Mouse (Mus musculus): ENCODE results near the gene Vsig4.
"Not testable (repeated sequence)": the region's sequence is repeated elsewhere in the genome, so short reads cannot be mapped to it uniquely, and the experiment has no call there.

The Vsig4 gene

GRCm38 (mm10) chrX:96293338-96293737, at the start of gene Vsig4:
TSS of gene Vsig4 (minus strand) at chrX:96293438.
- no peak for DNase-seq (ENCODE audit: low read depth)

GRCm38 (mm10) chrX:96339108-96339507, 45.9 kb upstream of the Vsig4 start:
- DNase-seq (ENCODE audit: low read depth), result no peak

- peak; percentile 0 for DNase-seq (ENCODE audit: low read depth)
These were observed 36.5 kb upstream of the Vsig4 start for GRCm38 (mm10) chrX:96329764-96330163.

GRCm38 (mm10) chrX:96256509-96256908, 36.7 kb downstream of the Vsig4 start:
- no peak for DNase-seq (ENCODE audit: low read depth)

- DNase-seq (ENCODE audit: low read depth), result no peak
These were observed 53.6 kb downstream of the Vsig4 start for GRCm38 (mm10) chrX:96239644-96240043.

- DNase-seq (ENCODE audit: low read depth), result no peak
These were observed 54.2 kb downstream of the Vsig4 start for GRCm38 (mm10) chrX:96239037-96239436.

- no peak for DNase-seq (ENCODE audit: low read depth)
These were observed 57.5 kb downstream of the Vsig4 start for GRCm38 (mm10) chrX:96235775-96236174.

GRCm38 (mm10) chrX:96227030-96227429, 66.2 kb downstream of the Vsig4 start:
- no peak for DNase-seq (ENCODE audit: low read depth)

- no peak for DNase-seq (ENCODE audit: low read depth)
These were observed 67.8 kb downstream of the Vsig4 start for GRCm38 (mm10) chrX:96225474-96225873.

- DNase-seq (ENCODE audit: low read depth), result no peak
These were observed 69.0 kb downstream of the Vsig4 start for GRCm38 (mm10) chrX:96224210-96224609.

GRCm38 (mm10) chrX:96218088-96218487, 75.2 kb downstream of the Vsig4 start:
- no peak for DNase-seq (ENCODE audit: low read depth)

- DNase-seq (ENCODE audit: low read depth), result no peak
These were observed 86.4 kb downstream of the Vsig4 start for GRCm38 (mm10) chrX:96206872-96207271.

GRCm38 (mm10) chrX:96205143-96205542, 88.1 kb downstream of the Vsig4 start:
- DNase-seq (ENCODE audit: low read depth), result not testable (repeated sequence)

All from c-Kit-positive CD71-positive TER-119-negative erythroid progenitor cells, embryonic 14.5 days (primary cell).